Mouse (Mus musculus): ENCODE measurements at regions not wholly inside any gene's neighbourhood (a gene's known extent, or its start where the extent isn't known, plus 50 kb on each side); places are given as distances from the start of the nearest gene placed in this dataset.

DNA sequence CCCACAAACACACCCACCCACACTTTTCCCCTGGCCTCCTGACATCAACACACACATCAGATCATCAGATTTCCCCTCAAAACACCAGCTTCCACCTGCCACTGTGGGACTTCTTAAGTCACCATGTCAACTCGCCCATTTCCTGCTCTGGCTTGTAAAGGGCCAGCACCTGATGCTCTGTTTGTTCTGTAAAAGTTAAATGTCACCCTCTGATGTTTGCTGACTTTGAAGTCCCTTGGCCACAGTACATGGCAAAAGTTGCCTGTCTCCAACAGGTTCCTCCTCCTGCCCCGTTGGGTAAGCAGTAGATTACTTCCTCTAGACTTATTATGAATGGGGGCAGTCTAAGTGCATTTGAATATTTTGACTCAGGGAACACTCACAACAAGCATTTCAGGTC lies 611.3 kb downstream of the Zfp706 start:
- TF ChIP-seq CTCF (IDR thresholded peaks at IDR 0.05; ENCODE audit: control insufficient read depth, insufficient read depth, low read length), result no peak
- TF ChIP-seq POLR2A (IDR thresholded peaks at IDR 0.05; ENCODE audit: borderline replicate concordance, control insufficient read depth, low read depth, low read length), result no peak

Data from bone marrow, adult 2 months (tissue).